Mouse (Mus musculus) ZHBTc4 (cell line): ENCODE data around the gene Icam5.
"Not testable (repeated sequence)": the region's sequence is repeated elsewhere in the genome, so short reads cannot be mapped to it uniquely, and the experiment has no call there.

ENCODE experiments used
- DNase-seq: peaks from one replicate; pipeline ENCODE4 v3.0.0-alpha.2; 2011; ENCODE audit warnings: low read depth, low spot score

Gene Icam5

DNA sequence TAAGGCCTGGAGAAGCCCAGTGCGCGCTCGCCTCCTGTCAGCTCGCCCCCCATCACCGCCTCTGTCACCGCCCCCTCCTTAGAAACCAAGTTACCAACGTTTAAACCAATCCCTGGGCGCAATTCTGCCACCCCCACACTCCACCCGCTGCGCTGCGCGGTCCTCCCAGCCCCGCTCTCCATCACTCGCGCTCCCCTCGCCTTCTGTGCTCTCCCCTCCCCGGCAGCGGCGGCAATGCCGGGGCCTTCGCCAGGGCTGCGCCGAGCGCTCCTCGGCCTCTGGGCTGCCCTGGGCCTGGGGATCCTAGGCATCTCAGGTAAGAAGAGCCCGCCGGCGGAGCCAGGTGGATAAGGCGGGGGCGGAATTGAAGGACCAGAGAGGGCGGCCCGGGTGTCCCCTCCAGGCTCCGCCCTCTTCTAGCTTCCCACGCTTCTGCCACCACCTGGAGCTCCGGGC lies at the start of gene Icam5:
TSS of gene Icam5 (plus strand) at position 178 of the 456 bp plus-strand sequence.
- DNase-seq = no peak

DNA sequence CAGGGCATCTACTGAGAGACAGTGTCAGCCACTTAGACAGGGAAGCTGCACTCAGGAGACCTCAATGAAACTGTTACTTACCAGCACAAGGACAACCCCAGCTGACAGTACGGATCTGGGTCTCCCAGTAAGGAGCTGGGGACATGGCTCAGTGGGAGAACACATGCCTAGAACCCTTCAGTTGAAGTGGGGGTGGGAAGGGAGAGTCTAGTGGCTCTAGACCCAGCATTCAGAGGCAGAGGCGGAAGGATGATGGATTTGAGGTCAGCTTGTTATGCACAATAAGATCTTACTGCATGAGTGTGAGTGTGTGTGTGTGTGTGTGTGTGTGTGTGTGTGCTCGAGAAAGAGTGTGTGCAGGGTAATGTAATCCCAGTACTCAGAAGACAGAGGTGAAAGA lies 49.7 kb upstream of the Icam5 start:
- no peak for DNase-seq

GRCm38 (mm10) chr9:20983169-20983568 lies 48.7 kb upstream of the Icam5 start:
- peak; percentile 65 for DNase-seq

GRCm38 (mm10) chr9:20986952-20987686 lies 44.8 kb upstream of the Icam5 start:
- DNase-seq = peak; percentile 35

- DNase-seq = no peak
These were observed 43.9 kb upstream of the Icam5 start for GRCm38 (mm10) chr9:20987953-20988352.

DNA sequence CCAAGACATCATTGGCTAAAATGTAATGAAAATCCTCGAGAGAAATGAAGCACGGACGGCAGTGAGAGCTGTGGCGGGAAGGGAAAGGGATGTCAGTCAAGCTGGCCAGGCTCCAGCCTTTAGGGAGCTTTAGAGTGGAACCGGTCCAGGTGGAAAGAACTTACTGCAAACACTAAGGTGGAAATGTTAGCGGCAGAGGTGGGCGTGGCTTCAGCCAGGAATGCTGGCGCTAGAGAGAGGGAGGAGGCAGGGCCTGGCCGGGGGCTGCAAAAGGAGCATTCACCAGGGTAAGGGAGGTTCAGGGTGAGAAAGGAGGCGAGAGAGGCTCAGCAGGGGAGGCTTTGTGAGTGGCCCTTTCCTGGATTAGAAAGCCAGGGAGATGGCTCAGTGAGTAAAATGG lies 41.0 kb upstream of the Icam5 start:
- DNase-seq = peak; percentile 94

DNA sequence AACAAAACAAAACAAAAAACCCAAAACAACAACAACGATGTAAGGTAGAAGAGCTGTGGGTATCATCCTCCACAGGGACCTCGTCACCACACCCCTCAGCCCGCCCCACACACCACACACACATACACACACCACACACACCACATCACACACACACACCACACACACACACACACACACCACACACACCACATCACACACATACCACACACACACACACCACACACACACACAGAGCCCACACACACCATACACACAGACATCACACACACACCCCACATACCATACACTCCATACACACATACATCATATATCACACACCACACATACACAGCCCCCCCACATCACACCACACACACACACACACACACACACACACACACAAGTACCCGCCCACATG lies 40.3 kb upstream of the Icam5 start:
- DNase-seq = no peak

DNA sequence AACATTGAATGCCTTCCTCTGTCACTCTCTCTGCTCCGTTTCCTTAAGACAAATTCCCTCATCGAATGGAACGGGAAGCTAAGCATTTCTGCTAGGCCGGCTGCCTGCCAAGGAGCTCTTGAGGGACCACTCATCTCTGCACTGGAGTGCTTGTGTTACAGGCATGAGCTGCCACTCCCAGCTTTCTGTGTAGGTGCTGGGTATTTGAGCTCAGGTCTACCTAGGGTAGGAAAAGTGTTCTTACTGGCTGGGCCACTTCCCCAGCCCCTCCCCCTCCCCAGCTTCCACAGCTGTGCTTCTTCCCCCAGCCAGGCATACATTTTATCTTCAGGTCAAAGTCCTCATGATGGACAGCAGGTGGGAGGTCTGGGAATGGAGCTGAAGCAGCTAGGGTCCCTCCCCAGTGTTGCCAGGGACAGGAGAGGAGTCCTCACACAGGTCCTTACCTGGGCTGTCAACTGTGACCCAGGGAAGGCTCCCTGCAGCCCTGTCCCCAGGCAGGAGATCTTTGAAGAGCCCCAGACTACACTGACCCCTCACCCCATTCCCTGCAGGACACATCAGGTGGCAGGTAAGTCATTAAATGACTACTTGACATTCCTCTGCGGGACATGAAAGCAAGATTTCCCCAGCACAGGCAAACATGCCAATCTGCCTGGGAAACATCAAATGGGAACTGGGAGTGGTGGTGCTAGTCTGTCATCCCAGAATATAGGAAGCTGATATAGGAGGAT lies 38.5 kb upstream of the Icam5 start:
- no peak for DNase-seq

DNA sequence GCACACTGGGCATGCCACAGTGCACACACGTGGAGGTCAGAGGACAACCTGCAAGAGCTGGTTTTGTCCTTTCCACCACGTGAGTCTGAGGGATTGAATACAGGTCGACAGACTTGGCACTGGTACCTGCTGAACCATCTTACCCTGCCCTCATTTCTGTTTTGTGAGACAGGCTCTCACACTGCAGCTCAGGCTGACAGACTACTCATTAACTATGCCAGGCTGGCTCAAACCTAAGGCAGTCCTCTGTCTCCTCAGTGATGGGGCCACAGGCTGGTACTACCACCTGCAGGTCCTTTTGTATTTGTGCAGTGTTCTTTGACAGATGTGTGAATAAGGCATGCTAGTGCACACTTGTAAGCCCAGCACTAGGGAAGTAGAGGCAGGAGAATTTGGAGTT lies 36.8 kb upstream of the Icam5 start:
- DNase-seq = no peak

DNA sequence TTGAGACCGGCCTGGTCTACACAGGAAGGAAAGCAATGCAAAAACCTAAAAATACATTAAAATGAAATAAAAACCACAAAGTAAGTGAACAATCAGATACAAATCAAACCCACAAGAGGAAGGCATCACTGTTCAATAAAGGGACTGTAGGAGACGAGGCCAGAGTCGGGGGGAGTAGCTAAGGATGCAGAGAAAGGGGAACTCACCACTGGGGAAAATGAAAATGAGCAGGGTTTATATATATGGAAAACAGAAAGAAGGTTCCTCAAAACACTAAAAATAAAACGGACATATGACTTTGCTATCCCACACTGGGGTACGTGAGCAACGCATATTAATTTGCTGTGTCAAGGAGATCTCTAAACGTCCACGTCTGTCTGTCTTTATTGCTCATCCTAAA lies 34.8 kb upstream of the Icam5 start:
- DNase-seq = no peak

DNA sequence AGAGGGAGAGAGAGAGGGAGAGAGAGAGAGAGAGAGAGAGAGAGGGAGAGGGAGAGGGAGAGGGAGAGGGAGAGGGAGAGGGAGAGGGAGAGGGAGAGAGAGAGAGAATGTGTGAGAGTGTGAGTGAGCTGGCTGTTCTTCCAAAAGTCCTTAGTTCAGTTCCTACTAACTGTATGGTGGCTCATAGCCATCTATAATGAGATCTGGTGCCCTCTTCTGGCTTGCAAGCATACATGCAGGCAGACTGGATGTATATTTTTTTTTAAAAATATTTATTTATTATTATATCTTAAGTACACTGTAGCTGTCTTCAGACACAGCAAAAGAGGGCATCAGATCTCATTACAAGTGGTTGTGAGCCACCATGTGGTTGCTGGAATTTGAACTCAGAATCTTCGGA lies 33.5 kb upstream of the Icam5 start:
- not testable (repeated sequence) for DNase-seq

DNA sequence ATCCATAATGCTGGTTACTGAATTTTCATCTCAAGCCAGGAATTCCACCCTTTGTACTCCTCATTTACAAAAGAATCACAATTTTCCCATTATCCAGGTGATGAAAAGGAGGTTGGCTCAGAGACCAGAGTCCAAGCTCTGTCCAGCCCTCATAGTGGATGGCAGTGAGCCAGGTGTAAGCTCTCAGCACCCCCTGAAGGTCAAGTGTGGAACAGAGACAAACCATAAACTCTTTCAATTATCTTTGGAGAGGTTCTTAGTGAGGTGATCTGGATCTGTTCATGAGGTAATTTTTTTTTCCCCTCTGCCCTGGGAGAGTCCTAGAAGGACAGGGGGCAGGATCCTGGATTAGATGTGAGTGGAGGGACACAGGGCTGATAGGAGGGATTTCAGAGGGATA lies 31.1 kb upstream of the Icam5 start:
- DNase-seq = peak; percentile 59

DNA sequence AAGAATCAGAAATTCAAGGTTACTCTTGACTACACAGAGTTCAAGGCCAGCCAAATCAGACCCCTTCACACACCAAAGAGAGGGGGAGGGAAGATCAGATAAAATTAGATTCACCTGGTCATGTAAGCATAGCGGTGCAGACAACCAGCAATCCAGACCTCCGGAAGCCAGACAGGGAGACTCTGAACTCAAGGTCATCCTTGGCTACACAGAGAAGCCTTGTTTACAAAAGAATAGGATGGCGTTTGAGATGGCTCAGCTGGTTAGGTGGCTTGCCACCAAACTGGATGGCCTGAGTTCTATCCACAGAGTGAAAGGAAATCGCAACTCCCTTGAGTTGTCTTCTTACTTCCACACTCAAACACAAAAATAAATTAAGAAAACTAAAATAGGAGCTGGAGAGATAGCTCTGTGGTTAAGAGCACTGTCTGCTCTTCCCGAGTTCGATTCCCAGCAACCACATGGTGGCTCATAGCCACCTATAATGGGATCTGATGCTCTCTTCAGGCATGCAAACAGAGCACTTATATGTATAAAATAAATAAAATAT lies 30.1 kb upstream of the Icam5 start:
- peak; percentile 75 for DNase-seq

GRCm38 (mm10) chr9:21002270-21002626 lies 29.6 kb upstream of the Icam5 start:
- DNase-seq = no peak

DNA sequence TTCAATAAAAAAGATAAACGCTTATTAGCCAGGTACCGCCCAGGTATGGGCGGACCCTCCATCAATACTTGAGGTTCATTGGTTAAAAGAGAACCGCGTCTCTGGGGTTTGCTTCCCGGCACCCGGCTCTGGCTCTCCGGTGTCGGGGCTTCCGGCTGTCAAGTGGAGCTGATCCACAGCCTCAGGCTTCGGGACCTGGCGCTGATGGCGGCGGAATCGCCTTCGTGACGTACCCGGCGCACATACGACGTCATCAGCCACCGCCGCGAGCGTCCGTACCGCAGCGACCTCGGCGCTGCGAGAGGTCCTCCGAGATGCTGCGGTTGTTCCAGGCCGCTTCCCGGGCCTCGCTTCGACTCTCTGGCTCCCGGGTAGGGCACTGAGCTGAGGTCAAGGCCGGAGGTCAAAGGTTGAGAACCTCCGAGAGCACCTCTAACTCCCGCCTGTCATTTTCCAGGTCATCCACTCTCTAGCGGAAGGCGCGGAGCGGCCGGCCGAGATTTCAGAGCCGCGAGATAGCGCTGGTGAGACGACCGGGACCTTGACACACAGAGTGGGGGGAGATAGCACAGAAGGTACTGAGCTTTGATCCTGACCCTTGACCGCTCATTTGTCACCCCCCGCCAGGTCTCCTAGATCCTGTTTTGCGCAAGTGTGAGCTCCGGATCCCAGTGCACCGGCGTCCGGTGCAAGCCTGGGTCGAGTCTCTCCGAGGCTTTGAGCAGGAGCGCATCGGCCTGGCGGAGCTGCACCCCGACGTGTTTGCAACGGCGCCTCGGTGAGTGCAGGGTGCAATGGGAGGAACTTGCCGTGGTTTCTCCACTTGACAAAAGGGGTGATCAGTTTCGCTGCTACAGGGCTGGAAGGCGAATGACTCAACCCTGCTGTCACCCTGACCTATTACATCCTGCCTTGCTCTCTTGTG lies 29.0 kb upstream of the Icam5 start, which contains the start of gene Mrpl4:
TSS of gene Mrpl4 (plus strand) at position 112 of the 925 bp plus-strand sequence.
- peak; percentile 96 for DNase-seq

DNA sequence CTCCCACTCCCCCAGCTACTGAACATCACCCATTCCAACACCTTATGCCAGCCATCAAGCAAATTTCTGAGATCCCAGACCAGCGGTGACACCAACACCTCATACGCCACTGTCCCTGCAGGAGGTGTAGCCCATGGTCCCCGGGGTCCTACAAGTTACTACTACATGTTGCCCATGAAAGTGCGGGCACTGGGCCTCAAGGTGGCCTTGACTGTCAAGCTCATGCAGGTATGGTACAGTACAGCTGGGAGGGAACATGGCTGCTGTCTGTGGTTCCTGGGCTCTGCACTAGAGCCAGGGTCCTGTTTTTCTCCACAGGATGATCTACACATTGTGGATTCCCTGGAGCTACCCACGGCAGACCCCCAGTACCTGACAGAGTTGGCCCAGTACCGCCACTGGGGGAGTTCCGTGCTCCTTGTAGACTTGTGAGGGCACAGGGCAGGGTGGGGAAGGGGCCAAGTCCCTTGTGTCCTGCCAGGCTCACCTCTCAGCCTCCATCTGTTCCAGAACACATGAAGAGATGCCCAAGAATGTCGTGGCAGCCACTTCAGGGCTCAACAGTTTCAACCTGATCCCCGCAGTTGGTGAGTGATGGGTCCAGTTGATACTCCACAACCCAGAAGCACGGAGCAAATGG lies 24.4 kb upstream of the Icam5 start:
- DNase-seq = no peak

DNA sequence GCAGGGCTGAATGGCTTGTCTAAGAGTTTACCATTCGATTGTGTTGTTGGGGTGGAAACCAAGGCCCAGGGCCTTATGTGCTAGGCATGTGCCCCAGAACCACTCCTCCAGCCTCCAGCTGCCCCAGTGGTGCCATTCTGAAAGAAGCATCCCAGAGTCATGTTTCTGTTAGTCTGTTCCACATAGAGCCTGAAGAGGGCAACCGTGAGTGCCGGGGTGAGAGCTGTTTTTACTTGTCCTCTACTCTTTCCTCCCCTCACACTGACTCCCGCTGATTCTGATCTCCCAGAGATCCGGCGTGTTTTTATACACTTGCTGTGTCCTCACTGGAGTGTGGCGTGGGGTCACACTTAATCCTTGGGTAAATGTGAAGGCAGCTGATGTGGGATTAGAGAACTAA lies 23.9 kb upstream of the Icam5 start:
- DNase-seq = peak; percentile 71

DNA sequence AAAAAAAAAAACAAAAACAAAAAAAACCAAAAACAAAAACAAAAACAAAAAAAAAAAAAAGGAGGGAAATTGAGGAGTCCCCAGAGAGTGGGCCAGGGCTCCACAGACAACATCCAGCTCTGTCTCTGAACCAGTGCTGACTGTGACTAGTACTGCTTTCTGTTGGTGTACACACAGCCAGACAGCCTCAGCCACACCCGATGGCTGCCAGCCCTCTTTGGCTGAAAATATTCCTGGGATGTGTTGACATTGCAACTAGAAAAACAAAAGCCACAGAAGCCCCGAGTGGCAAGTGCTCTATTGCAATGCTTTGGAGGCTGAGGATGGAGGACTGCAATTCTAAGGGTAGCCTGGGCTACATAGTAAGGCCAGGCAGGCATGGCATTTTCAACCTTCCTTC lies 21.5 kb upstream of the Icam5 start:
- DNase-seq = no peak

- not testable (repeated sequence) for DNase-seq
These were observed 20.8 kb upstream of the Icam5 start for GRCm38 (mm10) chr9:21010939-21011541.

DNA sequence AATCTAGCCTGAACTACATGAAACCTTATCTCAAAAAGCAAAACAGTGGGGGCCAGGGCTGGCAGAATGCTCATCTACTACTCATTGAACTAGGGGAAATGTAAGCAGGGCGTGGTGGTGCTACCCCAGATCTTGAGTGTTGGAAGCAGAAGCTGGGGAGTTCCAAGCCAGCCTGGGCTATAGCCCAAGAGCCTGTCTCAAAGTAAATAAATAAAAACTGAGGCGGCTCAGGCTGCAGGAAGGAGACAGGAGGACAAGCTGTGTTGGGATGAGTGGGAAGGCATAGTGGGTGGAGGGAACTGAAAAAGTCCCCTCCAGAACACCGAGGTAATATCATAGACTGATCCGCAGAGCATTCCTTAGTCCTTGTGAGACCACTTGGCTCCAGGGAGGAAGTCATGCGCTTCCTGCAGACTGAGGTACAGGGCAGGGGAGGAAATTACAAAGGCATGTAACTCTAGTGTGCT lies 20.0 kb upstream of the Icam5 start:
- DNase-seq = no peak

GRCm38 (mm10) chr9:21012368-21012767 lies 19.5 kb upstream of the Icam5 start:
- no peak for DNase-seq
